Mouse (Mus musculus) midbrain, embryonic 16.5 days (tissue): ENCODE measurements around the gene Aicda. TPM values are rescaled to one million over a fixed set of nuclear protein-coding genes. Genes with fewer than 3 reads are reported as not detected.

Experiments used
- ATAC-seq: fragments of 200-750 bp; cut with Nextera tagmentation; 2 replicates; pipeline ENCODE4 v1.8.0; 2017; ENCODE audit warnings: moderate TSS enrichment
- H3K27ac ChIP-seq: fragments of 300-500 bp; sonication (generic); 2 replicates; pipeline ENCODE4 v1.5.1; 2014; ENCODE audit warnings: mild to moderate bottlenecking, low read length, mixed read lengths
- H3K27me3 ChIP-seq: fragments of 300-500 bp; sonication (generic); 2 replicates; pipeline ENCODE4 v1.6.1; 2014; ENCODE audit warnings: low read depth, low read length, mixed read lengths; ENCODE audit not compliant: control insufficient read depth, insufficient read depth
- H3K36me3 ChIP-seq: fragments of 300-500 bp; sonication (generic); 2 replicates; pipeline ENCODE4 v1.6.1; 2014; ENCODE audit warnings: mild to moderate bottlenecking, low read length, moderate library complexity, mixed read lengths; ENCODE audit not compliant: control insufficient read depth, insufficient read depth
- H3K4me1 ChIP-seq: fragments of 300-500 bp; sonication (generic); 2 replicates; pipeline ENCODE4 v1.6.1; 2014; ENCODE audit warnings: mild to moderate bottlenecking, low read length, mixed read lengths; ENCODE audit not compliant: control insufficient read depth, insufficient read depth
- H3K4me2 ChIP-seq: fragments of 300-500 bp; sonication (generic); 2 replicates; pipeline ENCODE4 v1.6.1; 2014; ENCODE audit warnings: mild to moderate bottlenecking, low read length, mixed read lengths
- H3K4me3 ChIP-seq: fragments of 300-500 bp; sonication (generic); 2 replicates; pipeline ENCODE4 v1.5.1; 2014; ENCODE audit warnings: low read depth, mild to moderate bottlenecking, low read length, moderate library complexity, mixed read lengths
- H3K9ac ChIP-seq: fragments of 300-500 bp; sonication (generic); 2 replicates; pipeline ENCODE4 v1.6.1; 2014; ENCODE audit warnings: low read depth, low read length, mixed read lengths
- H3K9me3 ChIP-seq: fragments of 300-500 bp; sonication (generic); replicated peaks from 2 replicates; pipeline ENCODE4 v1.6.1; 2014; ENCODE audit warnings: mild to moderate bottlenecking, low read length, mixed read lengths; ENCODE audit not compliant: control insufficient read depth, poor library complexity, severe bottlenecking
- WGBS: fragments of 180-500 bp; shearing (Covaris S2); extraction: QIAGEN DNeasy Blood & Tissue Kit; methylation state at CpG from one replicate; pipeline ENCODE4 v1.1.7; 2014; 5-methylcytosine and 5-hydroxymethylcytosine counted together
- polyA plus RNA-seq: library from polyadenylated mRNA; unstranded; fragments of >200 nt; fragmentation: Nextera tagmentation; extraction: Ambion mirVana; gene quantifications from 2 replicates; pipeline ENCODE4 v1.2.1, GENCODE M21; 2015

Aicda gene
- polyA plus RNA-seq, 1 experiment from 2014 or later = 0.24 TPM

GRCm38 (mm10) chr6:122591027-122591758, 37.6 kb downstream of the Aicda start:
- H3K9ac ChIP-seq = no peak overlapping the region
- H3K4me3 ChIP-seq = no peak overlapping the region
- WGBS = 85% methylated on average over 13 of the region's 13 CpGs

DNA sequence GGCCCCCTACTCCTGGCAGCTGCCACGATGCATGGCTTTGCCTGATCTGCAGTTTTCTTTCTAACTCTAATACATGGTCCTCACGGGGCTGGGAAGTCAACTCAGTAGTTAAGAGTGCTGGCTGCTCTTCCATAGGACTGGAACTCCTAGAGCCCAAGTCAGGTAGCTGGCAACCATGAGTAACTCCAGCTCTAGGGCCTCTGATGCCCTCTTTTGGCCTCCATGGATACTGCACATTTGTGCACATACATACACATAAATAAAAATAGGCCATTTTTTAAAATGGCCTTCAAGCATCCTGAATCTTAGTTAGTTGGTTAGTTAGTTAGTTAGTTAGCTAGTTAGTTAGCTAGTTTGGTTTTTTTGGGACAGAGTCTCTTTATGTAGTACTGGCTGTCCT, 39.3 kb downstream of the Aicda start:
- no peaks in the 10 kb centered on the region for H3K36me3 ChIP-seq

More at GRCm38 (mm10) chr6:122591027-122591758, 37.6 kb downstream of the Aicda start:
- H3K27ac ChIP-seq = no peak overlapping the region
- no peaks in the 10 kb centered on the region for H3K36me3 ChIP-seq
- no peak overlapping the region for H3K4me2 ChIP-seq
- no peaks in the 10 kb centered on the region for H3K9me3 ChIP-seq
- ATAC-seq = no peak
- H3K4me1 ChIP-seq = no peaks in the 10 kb centered on the region
- H3K27me3 ChIP-seq = no peaks in the 10 kb centered on the region

DNA sequence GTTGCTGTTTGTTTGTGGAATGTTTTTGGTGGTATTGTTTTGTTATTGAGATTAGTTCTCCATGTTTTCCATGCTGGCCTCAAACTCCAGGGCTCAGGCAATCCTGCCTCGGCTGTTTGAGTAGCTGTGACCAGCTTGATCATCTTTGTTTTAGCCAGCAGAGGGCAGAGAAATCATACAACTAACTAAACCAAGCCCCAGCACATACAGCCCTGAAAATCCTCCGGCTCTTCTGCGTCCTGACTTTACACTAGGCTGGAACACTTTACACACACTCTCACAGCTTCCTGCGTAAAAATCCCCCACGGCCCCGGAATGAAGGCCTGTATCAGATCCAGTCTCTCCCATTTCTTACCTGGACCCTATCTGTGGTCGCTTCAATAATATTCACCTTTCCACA, 42.0 kb downstream of the Aicda start:
- peak; percentile 72 for ATAC-seq
- Histone ChIP-seq H3K4me1 (no peaks in the 10 kb centered on the region), H3K27me3 (no peaks in the 10 kb centered on the region), H3K4me2 (no peak overlapping the region), H3K4me3 (no peak overlapping the region), H3K27ac (no peak overlapping the region), H3K9ac (no peak overlapping the region), H3K9me3 (no peaks in the 10 kb centered on the region), H3K36me3 (no peaks in the 10 kb centered on the region)
- 27% methylated on average over 7 of the region's 7 CpGs for WGBS

More for the DNA sequence above, 39.3 kb downstream of the Aicda start:
- Histone ChIP-seq H3K27me3 (no peaks in the 10 kb centered on the region), H3K4me2 (no peak overlapping the region), H3K4me3 (no peak overlapping the region), H3K27ac (no peak overlapping the region), H3K9ac (no peak overlapping the region), H3K4me1 (no peaks in the 10 kb centered on the region), H3K9me3 (no peaks in the 10 kb centered on the region)
- ATAC-seq = no peak
- 88% methylated on average over 2 of the region's 2 CpGs for WGBS

- H3K27me3 ChIP-seq = no peaks in the 10 kb centered on the region
- no peaks in the 10 kb centered on the region for H3K4me1 ChIP-seq
- H3K4me3 ChIP-seq = no peak overlapping the region
- no peak overlapping the region for H3K9ac ChIP-seq
- H3K36me3 ChIP-seq = no peaks in the 10 kb centered on the region
- ATAC-seq = no peak
- H3K4me2 ChIP-seq = no peak overlapping the region
- H3K9me3 ChIP-seq = no peaks in the 10 kb centered on the region
- WGBS = 85% methylated on average over 7 of the region's 7 CpGs
- H3K27ac ChIP-seq = no peak overlapping the region
These were observed 43.0 kb downstream of the Aicda start for GRCm38 (mm10) chr6:122596608-122597007.

GRCm38 (mm10) chr6:122598014-122598413, 44.4 kb downstream of the Aicda start:
- over 99% methylated on average over 4 of the region's 4 CpGs for WGBS
- peaks cover 5% of the 10 kb centered on the region; the same call in 1 of the 2 replicates for H3K4me1 ChIP-seq
- H3K27me3 ChIP-seq = no peaks in the 10 kb centered on the region
- no peaks in the 10 kb centered on the region for H3K9me3 ChIP-seq
- no peak overlapping the region for H3K9ac ChIP-seq
- ATAC-seq = no peak
- no peak overlapping the region for H3K4me3 ChIP-seq
- H3K36me3 ChIP-seq = no peaks in the 10 kb centered on the region
- no peak overlapping the region for H3K27ac ChIP-seq
- no peak overlapping the region for H3K4me2 ChIP-seq

GRCm38 (mm10) chr6:122598436-122598835, 44.8 kb downstream of the Aicda start:
- no peak for ATAC-seq
- no peak overlapping the region for H3K27ac ChIP-seq
- no peak overlapping the region for H3K4me3 ChIP-seq

GRCm38 (mm10) chr6:122599054-122599737, 45.6 kb downstream of the Aicda start:
- H3K27me3 ChIP-seq = no peaks in the 10 kb centered on the region
- no peak overlapping the region for H3K4me2 ChIP-seq
- H3K4me3 ChIP-seq = no peak overlapping the region
- 95% methylated on average over 9 of the region's 9 CpGs for WGBS
- no peaks in the 10 kb centered on the region for H3K9me3 ChIP-seq
- peaks cover 5% of the 10 kb centered on the region; the same call in 1 of the 2 replicates for H3K4me1 ChIP-seq
- no peak overlapping the region for H3K27ac ChIP-seq
- H3K36me3 ChIP-seq = no peaks in the 10 kb centered on the region
- H3K9ac ChIP-seq = no peak overlapping the region
- ATAC-seq = no peak

More at GRCm38 (mm10) chr6:122598436-122598835, 44.8 kb downstream of the Aicda start:
- no peak overlapping the region for H3K9ac ChIP-seq
- no peaks in the 10 kb centered on the region for H3K9me3 ChIP-seq
- no peaks in the 10 kb centered on the region for H3K36me3 ChIP-seq
- H3K27me3 ChIP-seq = no peaks in the 10 kb centered on the region
- H3K4me2 ChIP-seq = no peak overlapping the region
- H3K4me1 ChIP-seq = peaks cover 5% of the 10 kb centered on the region; the same call in 1 of the 2 replicates
- WGBS = 82% methylated on average over 6 of the region's 6 CpGs

DNA sequence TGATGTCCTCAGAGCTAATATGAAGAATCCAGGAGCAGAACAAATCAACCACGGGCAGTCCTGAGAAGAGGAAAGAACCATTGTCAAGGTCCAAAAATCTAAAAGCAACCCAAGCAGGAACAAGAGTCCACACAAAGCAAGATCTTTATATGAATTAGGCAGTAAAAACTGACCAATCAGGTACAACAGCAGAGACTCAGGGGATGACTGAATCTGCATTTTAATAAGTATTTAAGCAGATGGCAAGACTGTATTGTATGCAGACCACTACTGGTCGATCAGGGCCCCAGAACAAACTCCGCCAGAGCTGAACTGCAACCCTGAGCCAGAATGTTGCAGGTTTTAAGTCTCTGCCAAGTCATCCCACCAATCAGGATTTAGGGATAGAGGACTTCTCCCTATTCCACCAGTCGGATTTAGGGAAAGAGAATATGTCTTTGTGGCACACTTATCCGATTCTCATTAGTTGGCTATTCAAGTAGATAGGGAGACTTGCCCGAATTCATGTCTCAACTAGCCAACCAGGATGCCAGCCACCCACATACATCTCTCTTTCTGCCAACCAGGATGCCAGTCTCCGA, 46.6 kb downstream of the Aicda start:
- H3K4me2 ChIP-seq = no peak overlapping the region
- H3K36me3 ChIP-seq = no peaks in the 10 kb centered on the region
- H3K4me1 ChIP-seq = peaks cover 5% of the 10 kb centered on the region; the same call in 1 of the 2 replicates
- H3K4me3 ChIP-seq = no peak overlapping the region
- H3K27me3 ChIP-seq = no peaks in the 10 kb centered on the region
- WGBS = 74% methylated on average over 7 of the region's 7 CpGs
- no peak overlapping the region for H3K9ac ChIP-seq
- H3K9me3 ChIP-seq = no peaks in the 10 kb centered on the region
- no peak overlapping the region for H3K27ac ChIP-seq
- ATAC-seq = no peak

- ATAC-seq = no peak
- Histone ChIP-seq H3K4me1 (peaks cover 5% of the 10 kb centered on the region; the same call in 1 of the 2 replicates), H3K27ac (no peak overlapping the region), H3K4me2 (no peak overlapping the region), H3K36me3 (no peaks in the 10 kb centered on the region), H3K9me3 (no peaks in the 10 kb centered on the region), H3K27me3 (no peaks in the 10 kb centered on the region), H3K4me3 (no peak overlapping the region), H3K9ac (no peak overlapping the region)
- 92% methylated on average over 4 of the region's 4 CpGs for WGBS
These were observed 47.4 kb downstream of the Aicda start for GRCm38 (mm10) chr6:122601031-122601430.
